In the genomic region with DNA sequence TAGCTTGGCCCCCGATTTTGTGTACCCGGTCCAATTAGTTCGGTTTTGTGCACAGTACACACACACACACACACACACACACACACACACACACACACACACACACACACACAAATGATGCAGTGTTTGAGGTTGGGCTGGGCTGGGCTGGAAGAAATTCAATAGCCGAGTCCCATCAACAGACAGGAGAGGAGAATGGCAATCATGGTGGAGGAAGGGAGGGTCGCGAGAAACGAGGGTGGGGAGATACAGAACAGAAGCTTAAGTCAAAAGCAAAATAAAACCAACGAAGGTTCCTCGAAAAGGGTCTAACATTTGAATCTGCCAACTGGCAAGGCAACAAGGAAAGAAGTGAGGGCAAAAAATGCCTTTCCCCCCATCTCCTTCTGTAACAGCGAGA, we compare ENCODE assay signal across 9 mouse cellular contexts. TPM values are rescaled to one million over a fixed set of nuclear protein-coding genes. Genes with fewer than 3 reads are reported as not detected.
DNase-seq lines count a peak whose midpoint lies in the region; ATAC-seq lines count a peak whose summit lies in the region.
"Had no signal": no experiment of that assay in that cellular context is flagged by ENCODE, and none has a peak within 500 bp of the region (broad histone marks: within the 10 kb centered on the region; RNA-seq: fewer than 3 reads in every experiment).

No protein-coding gene starts in this region.

- no peak overlapping the region for H3K27ac ChIP-seq in forebrain, embryonic 14.5 days (ENCODE audit: low read depth, low read length)
- 0 out of 2 replicates have a peak overlapping the region, but pooled peaks have one; percentile 87 for H3K27ac ChIP-seq in midbrain, embryonic 10.5 days (replicated peaks)
- H3K27ac ChIP-seq: limb, embryonic 15.5 days had no signal

- H3K4me2 ChIP-seq in forebrain, embryonic 14.5 days (ENCODE audit: low read length), result peak overlapping the region; percentile 68

- 14% methylated on average over 10 of the region's 10 CpGs for WGBS in forebrain, embryonic 14.5 days
- WGBS in midbrain, embryonic 10.5 days, result 27% methylated on average over 10 of the region's 10 CpGs

- H3K9me3 ChIP-seq in forebrain, embryonic 14.5 days (replicated peaks; ENCODE audit: control insufficient read depth, low read length), result no peaks in the 10 kb centered on the region
- H3K9me3 ChIP-seq in midbrain, embryonic 10.5 days (replicated peaks), result no peaks in the 10 kb centered on the region
- H3K9me3 ChIP-seq: limb, embryonic 15.5 days had no signal

- peak; percentile 30 for DNase-seq in cerebellum, adult 11 months
- peak; percentile 52 for DNase-seq in cerebellum, adult 11-12 months
- DNase-seq in forebrain, embryonic 14.5 days (ENCODE audit: low spot score), result peak; percentile 19
- peak; percentile 17 for DNase-seq in midbrain, embryonic 10.5 days (ENCODE audit: low spot score)
- DNase-seq in B cell, adult 2 months, result no peak
- DNase-seq in heart, adult 9 months (ENCODE audit: low spot score in 2 of 2), result no peak

- no peak for ATAC-seq in cerebellum, adult (ENCODE audit: insufficient number of reproducible peaks, low FRiP score, low TSS enrichment)
- ATAC-seq in forebrain, embryonic 14.5 days, result no peak
- no peak for ATAC-seq in granulocyte monocyte progenitor cell, adult 5-6 weeks (replicated peaks; ENCODE audit: poor library complexity, severe bottlenecking)

- peaks cover 3% of the 10 kb centered on the region; the same call in 1 of the 2 replicates for H3K4me1 ChIP-seq in forebrain, embryonic 14.5 days (ENCODE audit: control insufficient read depth, insufficient read depth, low read length)
- H3K4me1 ChIP-seq in midbrain, embryonic 10.5 days, result peaks cover 20% of the 10 kb centered on the region

- H3K36me3 ChIP-seq in forebrain, embryonic 14.5 days (ENCODE audit: control insufficient read depth, insufficient read depth, low read length), result no peaks in the 10 kb centered on the region
- H3K36me3 ChIP-seq in midbrain, embryonic 10.5 days, result no peaks in the 10 kb centered on the region
- H3K36me3 ChIP-seq: limb, embryonic 15.5 days had no signal

- H3K27me3 ChIP-seq in forebrain, embryonic 14.5 days (replicated peaks; ENCODE audit: control insufficient read depth, insufficient read depth, low read length), result no peaks in the 10 kb centered on the region
- H3K27me3 ChIP-seq in midbrain, embryonic 10.5 days (ENCODE audit: low read depth, poor library complexity, severe bottlenecking), result no peaks in the 10 kb centered on the region
- H3K27me3 ChIP-seq: limb, embryonic 15.5 days had no signal

- peak overlapping the region; percentile 83 for H3K9ac ChIP-seq in forebrain, embryonic 14.5 days (ENCODE audit: low read length)
- H3K9ac ChIP-seq: limb, embryonic 15.5 days had no signal

- H3K4me3 ChIP-seq in forebrain, embryonic 14.5 days (ENCODE audit: low read depth, low read length), result peak overlapping the region; percentile 61
- H3K4me3 ChIP-seq in midbrain, embryonic 10.5 days, result peak overlapping the region; percentile 72

RNA-seq across cellular contexts. Expression of gene Gria4, which starts 1.6 kb away (rescaled TPM):
- polyA plus RNA-seq in forebrain, embryonic 14.5 days (2014; fragmentation: Nextera tagmentation; extraction: Ambion mirVana), result 14.8 and 22.0 TPM in 2 replicates
- polyA plus RNA-seq in midbrain, embryonic 10.5 days (2016; fragmentation: Nextera tagmentation; extraction: Ambion mirVana), result 5.3 and 6.2 TPM in 2 replicates
- total RNA-seq in granulocyte monocyte progenitor cell, adult 5-6 weeks (2014; fragmentation: Nextera tagmentation), result not detected in 2 replicates
- not detected in 2 replicates for total RNA-seq in granulocyte monocyte progenitor cell, adult 5-6 weeks (2017)

Comparison
In these comparisons a context has a peak if more than half of its experiments do, and no peak if none do; other contexts are left out.
1. DNase-seq: peak in cerebellum, adult 11 months (single experiment), cerebellum, adult 11-12 months (single experiment), forebrain, embryonic 14.5 days (single experiment) and midbrain, embryonic 10.5 days (single experiment); none in B cell, adult 2 months (0 of 2) and heart, adult 9 months (0 of 2).